Mouse (Mus musculus) erythroblast, embryonic 14.5 days (primary cell): ENCODE results near the gene Golph3.

Source experiments
- GATA1 ChIP-seq: IDR thresholded peaks from 2 replicates; pipeline ENCODE4 v1.6.1; 2012; ENCODE audit warnings: low read length, inconsistent platforms, mixed read lengths
- TAL1 ChIP-seq: IDR thresholded peaks from 3 replicates; pipeline ENCODE4 v1.6.1; 2012; ENCODE audit warnings: low read length, inconsistent platforms, mixed read lengths

GRCm38 (mm10) chr15:12331300-12331699 lies 10.1 kb downstream of the Golph3 start:
- TF ChIP-seq GATA1 (no peak), TAL1 (no peak)
